13 mouse cellular contexts compared by ENCODE assay signal in the genomic region with DNA sequence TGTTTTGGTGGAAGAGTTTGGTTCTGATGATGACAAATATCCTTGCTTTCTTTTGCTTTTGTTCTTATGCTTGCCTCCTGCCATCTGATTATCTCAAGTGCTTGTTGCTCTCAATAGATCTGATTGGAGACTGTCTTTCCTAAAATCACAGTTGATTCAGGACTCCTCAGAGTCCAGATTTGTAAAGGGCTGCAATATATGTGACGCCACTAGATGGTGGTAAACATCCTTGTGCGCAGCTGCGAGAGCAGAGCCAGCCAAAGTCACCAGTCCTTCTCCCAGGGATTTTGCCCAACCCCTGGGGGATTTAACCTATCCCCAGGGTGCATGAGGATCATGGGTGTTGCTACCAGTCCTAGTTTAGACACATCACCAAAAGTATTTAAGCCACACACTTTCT. TPM values are rescaled to one million over a fixed set of nuclear protein-coding genes. Genes with fewer than 3 reads are reported as not detected.
DNase-seq lines count a peak whose midpoint lies in the region; ATAC-seq and TF ChIP-seq lines count a peak whose summit lies in the region.
"Had no signal": no experiment of that assay in that cellular context is flagged by ENCODE, and none has a peak within 500 bp of the region (broad histone marks: within the 10 kb centered on the region; RNA-seq: fewer than 3 reads in every experiment).

No protein-coding gene starts in this region.

- H3K4me2 ChIP-seq in CH12.LX (ENCODE audit: insufficient read depth, low read depth, poor library complexity, severe bottlenecking), result no peak overlapping the region
- H3K4me2 ChIP-seq in embryonic facial prominence, embryonic 11.5 days (ENCODE audit: low read depth, low read length), result no peak overlapping the region
- H3K4me2 ChIP-seq: heart, embryonic 13.5 days had no signal

- no peaks in the 10 kb centered on the region for H3K36me3 ChIP-seq in CH12.LX (replicated peaks in 1 of 2; ENCODE audit: control insufficient read depth in 1 of 2, insufficient read depth in 1 of 2, low read length in 1 of 2)
- H3K36me3 ChIP-seq in embryonic facial prominence, embryonic 11.5 days (replicated peaks; ENCODE audit: control insufficient read depth, insufficient read depth, low read depth, low read length), result no peaks in the 10 kb centered on the region
- H3K36me3 ChIP-seq: heart, embryonic 13.5 days; midbrain, embryonic 10.5 days had no signal

- H3K4me1 ChIP-seq in CH12.LX (ENCODE audit: control insufficient read depth in 1 of 2, insufficient read depth in 2 of 2), result no peaks in the 10 kb centered on the region
- no peaks in the 10 kb centered on the region for H3K4me1 ChIP-seq in embryonic facial prominence, embryonic 11.5 days (ENCODE audit: control insufficient read depth, insufficient read depth, low read length)
- H3K4me1 ChIP-seq: heart, embryonic 13.5 days; midbrain, embryonic 10.5 days had no signal

- TF ChIP-seq RAD21 in CH12.LX (IDR thresholded peaks at IDR 0.05; ENCODE audit: low read depth, low read length), result peak; percentile 59

- in situ Hi-C loops in CH12.LX (cut with MboI; ENCODE audit: low pct_ligation_motif_present, low pct_unique_long_range_greater_than_20kb, low sequenced_read_pairs), result no loop called here

- 9% methylated on average over 3 of the region's 3 CpGs for WGBS in embryonic facial prominence, embryonic 11.5 days

- no peak overlapping the region for H3K27ac ChIP-seq in layer of hippocampus, adult 2 months
- no peak overlapping the region for H3K27ac ChIP-seq in CH12.LX (ENCODE audit: insufficient read depth, low read depth)
- no peak overlapping the region for H3K27ac ChIP-seq in embryonic facial prominence, embryonic 11.5 days (replicated peaks; ENCODE audit: low read depth, low read length)
- H3K27ac ChIP-seq: heart, embryonic 13.5 days; midbrain, embryonic 10.5 days had no signal

- ATAC-seq in embryonic facial prominence, embryonic 11.5 days (replicated peaks; ENCODE audit: insufficient number of reproducible peaks, low FRiP score, low TSS enrichment, low read depth), result no peak

- no peak for TF ChIP-seq POLR2A in CH12.LX (IDR thresholded peaks at IDR 0.05; ENCODE audit: low read depth, low read length)

- no peaks in the 10 kb centered on the region for H3K9me3 ChIP-seq in CH12.LX (replicated peaks; ENCODE audit: low read length)
- no peaks in the 10 kb centered on the region for H3K9me3 ChIP-seq in embryonic facial prominence, embryonic 11.5 days (replicated peaks; ENCODE audit: control insufficient read depth, low read length)
- H3K9me3 ChIP-seq: heart, embryonic 13.5 days had no signal

- dilution Hi-C loops in CH12.LX (cut with MboI; ENCODE audit: extremely low pct_ligation_motif_present, extremely low pct_unique_long_range_greater_than_20kb, low sequenced_read_pairs), result no loop called here

- peaks cover 42% of the 10 kb centered on the region for H3K27me3 ChIP-seq in CH12.LX (replicated peaks)
- no peaks in the 10 kb centered on the region for H3K27me3 ChIP-seq in embryonic facial prominence, embryonic 11.5 days (ENCODE audit: control insufficient read depth, insufficient read depth, low read length)
- H3K27me3 ChIP-seq: heart, embryonic 13.5 days had no signal

- H3K79me2 ChIP-seq in CH12.LX (replicated peaks; ENCODE audit: control insufficient read depth, extremely low read depth, insufficient read depth, poor library complexity, severe bottlenecking), result no peaks in the 10 kb centered on the region

- DNase-seq in adrenal gland, postnatal 36 days, result peak; percentile 1 to 7
- DNase-seq in adrenal gland, postnatal 4 days (ENCODE audit: low spot score in 2 of 2), result no peak
- DNase-seq in layer of hippocampus, adult 2 months (ENCODE audit: low spot score in 2 of 2), result peak in 1 of 2 experiments; percentile 10
- DNase-seq in layer of hippocampus, postnatal 36 days, result no peak
- DNase-seq in CH12.LX (ENCODE audit: extremely low read depth), result peak; percentile 13
- DNase-seq in embryonic facial prominence, embryonic 11.5 days (ENCODE audit: low spot score), result peak; percentile 9
- no peak for DNase-seq in cerebellum, adult 8-10 months
- no peak for DNase-seq in thymus, postnatal 25 days
- DNase-seq: right cerebral cortex, postnatal 25 days had no signal

- peak; percentile 70 for TF ChIP-seq CTCF in layer of hippocampus, adult 2 months (conservative IDR thresholded peaks at IDR 0.05)
- TF ChIP-seq CTCF in CH12.LX (conservative IDR thresholded peaks at IDR 0.05 in 1 of 2, IDR thresholded peaks at IDR 0.05 in 1 of 2; ENCODE audit: low read depth in 2 of 2, low read length in 2 of 2), result peak; percentile 53 to 69

- no peak for TF ChIP-seq EP300 in CH12.LX (IDR thresholded peaks at IDR 0.05; ENCODE audit: low read length)

- no peak overlapping the region for H3K4me3 ChIP-seq in layer of hippocampus, adult 2 months
- H3K4me3 ChIP-seq in CH12.LX (replicated peaks in 1 of 3; ENCODE audit: low read depth in 2 of 3, low read length in 2 of 3, poor library complexity in 1 of 3), result no peak overlapping the region
- H3K4me3 ChIP-seq in embryonic facial prominence, embryonic 11.5 days (ENCODE audit: low read depth, low read length), result no peak overlapping the region
- H3K4me3 ChIP-seq: erythroblast, embryonic 14.5 days; heart, embryonic 13.5 days; midbrain, embryonic 10.5 days had no signal

- H3K9ac ChIP-seq in CH12.LX (ENCODE audit: insufficient read depth, low read depth), result no peak overlapping the region
- no peak overlapping the region for H3K9ac ChIP-seq in embryonic facial prominence, embryonic 11.5 days (replicated peaks; ENCODE audit: low read length)
- H3K9ac ChIP-seq: heart, embryonic 13.5 days had no signal

TF ChIP-seq in CH12.LX, 34 proteins besides CTCF, POLR2A, EP300 and RAD21:
- TF ChIP-seq USF1 (IDR thresholded peaks at IDR 0.05; ENCODE audit: low read depth, low read length) (no peak), NRF1 (IDR thresholded peaks at IDR 0.05; ENCODE audit: low read depth, low read length) (peak; percentile 64), MAX (IDR thresholded peaks at IDR 0.05; ENCODE audit: low read length) (no peak), ZMIZ1 (IDR thresholded peaks at IDR 0.05; ENCODE audit: low read depth, low read length) (no peak), GABPA (IDR thresholded peaks at IDR 0.05; ENCODE audit: insufficient replicate concordance, low read depth, low read length) (no peak), KAT2A (IDR thresholded peaks at IDR 0.05; ENCODE audit: insufficient replicate concordance, low read length) (no peak), ZKSCAN1 (IDR thresholded peaks at IDR 0.05; ENCODE audit: borderline replicate concordance, low read depth, low read length) (no peak), HCFC1 (IDR thresholded peaks at IDR 0.05; ENCODE audit: low read depth, low read length) (no peak), ELF1 (IDR thresholded peaks at IDR 0.05; ENCODE audit: low read depth, low read length) (no peak), USF2 (conservative IDR thresholded peaks at IDR 0.05; ENCODE audit: low read depth, low read length) (no peak), SMC3 (IDR thresholded peaks at IDR 0.05; ENCODE audit: low read depth, low read length) (peak; percentile 36), POLR2AphosphoS2 (IDR thresholded peaks at IDR 0.05; ENCODE audit: low read depth, low read length) (no peak), UBTF (IDR thresholded peaks at IDR 0.05; ENCODE audit: low read depth, low read length) (no peak)

RNA-seq across cellular contexts. Expression of gene Defb3, which starts 38.7 kb away (rescaled TPM):
- not detected for total RNA-seq in adrenal gland, postnatal 36 days (2021)
- total RNA-seq in adrenal gland, postnatal 4 days (2021), result not detected
- total RNA-seq in layer of hippocampus, adult 2 months (2021), result not detected
- total RNA-seq in layer of hippocampus, postnatal 36 days (2021), result not detected
- not detected in 2 replicates for total RNA-seq in CH12.LX (2012; rRNA removed)
- not detected in 2 replicates for total RNA-seq in CH12.LX (2014; rRNA removed)
- not detected in 2 replicates for polyA plus RNA-seq in CH12.LX (2012; ENCODE audit: insufficient read length, low read depth)
- polyA plus RNA-seq in embryonic facial prominence, embryonic 11.5 days (2014; fragmentation: Nextera tagmentation; extraction: Ambion mirVana), result not detected in 2 replicates
- polyA plus RNA-seq: C2C12; erythroblast, embryonic 14.5 days; heart, embryonic 13.5 days; midbrain, embryonic 10.5 days had no signal

Comparison
In these comparisons a context has a peak if more than half of its experiments do, and no peak if none do; other contexts are left out.
1. DNase-seq: peak in adrenal gland, postnatal 36 days (2 of 2), CH12.LX (single experiment) and embryonic facial prominence, embryonic 11.5 days (single experiment); none in adrenal gland, postnatal 4 days (0 of 2), layer of hippocampus, postnatal 36 days (0 of 2), cerebellum, adult 8-10 months (single experiment) and thymus, postnatal 25 days (single experiment).